Mouse (Mus musculus) embryonic facial prominence, embryonic 13.5 days (tissue): ENCODE data around the gene Plscr3. TPM values are rescaled to one million over a fixed set of nuclear protein-coding genes. Genes with fewer than 3 reads are reported as not detected.

ENCODE experiments used
- ATAC-seq: fragments of 200-750 bp; cut with Nextera tagmentation; 2 replicates; pipeline ENCODE4 v1.8.0; 2017; ENCODE audit warnings: low read depth; ENCODE audit not compliant: insufficient number of reproducible peaks, insufficient read depth, low FRiP score, low TSS enrichment
- H3K27ac ChIP-seq: fragments of 300-500 bp; sonication (generic); 2 replicates; pipeline ENCODE4 v1.5.1; 2015; ENCODE audit warnings: moderate library complexity, mild to moderate bottlenecking, inconsistent platforms
- H3K27me3 ChIP-seq: fragments of 300-500 bp; sonication (generic); 2 replicates; pipeline ENCODE4 v1.6.1; 2015; ENCODE audit warnings: mild to moderate bottlenecking, inconsistent platforms
- H3K36me3 ChIP-seq: fragments of 300-500 bp; sonication (generic); 2 replicates; pipeline ENCODE4 v1.6.1; 2015; ENCODE audit warnings: mild to moderate bottlenecking, inconsistent platforms
- H3K4me1 ChIP-seq: fragments of 300-500 bp; sonication (generic); 2 replicates; pipeline ENCODE4 v1.6.1; 2015; ENCODE audit warnings: inconsistent platforms
- H3K4me2 ChIP-seq: fragments of 300-500 bp; sonication (generic); 2 replicates; pipeline ENCODE4 v1.6.1; 2015; ENCODE audit warnings: moderate library complexity, mild to moderate bottlenecking, inconsistent platforms
- H3K4me3 ChIP-seq: fragments of 300-500 bp; sonication (generic); 2 replicates; pipeline ENCODE4 v1.5.1; 2015; ENCODE audit warnings: mild to moderate bottlenecking, inconsistent platforms
- H3K9ac ChIP-seq: fragments of 300-500 bp; sonication (generic); 2 replicates; pipeline ENCODE4 v1.6.1; 2015; ENCODE audit warnings: mild to moderate bottlenecking, inconsistent platforms
- H3K9me3 ChIP-seq: fragments of 300-500 bp; sonication (generic); 2 replicates; pipeline ENCODE4 v1.6.1; 2016; ENCODE audit warnings: inconsistent platforms
- whole genome bisulfite sequencing: fragments of 180-500 bp; shearing (Covaris S2); methylation state at CpG from one replicate; pipeline ENCODE4 v1.1.7; 2015; ENCODE audit warnings: mixed read lengths; 5-methylcytosine and 5-hydroxymethylcytosine counted together
- polyA plus RNA-seq: library from polyadenylated mRNA; unstranded; fragments of >200 nt; fragmentation: Nextera tagmentation; extraction: Ambion mirVana; gene quantifications from 2 replicates; pipeline ENCODE4 v1.2.1, GENCODE M21; 2015

Gene Plscr3
- polyA plus RNA-seq, 1 experiment from 2014 or later: 154 TPM

DNA sequence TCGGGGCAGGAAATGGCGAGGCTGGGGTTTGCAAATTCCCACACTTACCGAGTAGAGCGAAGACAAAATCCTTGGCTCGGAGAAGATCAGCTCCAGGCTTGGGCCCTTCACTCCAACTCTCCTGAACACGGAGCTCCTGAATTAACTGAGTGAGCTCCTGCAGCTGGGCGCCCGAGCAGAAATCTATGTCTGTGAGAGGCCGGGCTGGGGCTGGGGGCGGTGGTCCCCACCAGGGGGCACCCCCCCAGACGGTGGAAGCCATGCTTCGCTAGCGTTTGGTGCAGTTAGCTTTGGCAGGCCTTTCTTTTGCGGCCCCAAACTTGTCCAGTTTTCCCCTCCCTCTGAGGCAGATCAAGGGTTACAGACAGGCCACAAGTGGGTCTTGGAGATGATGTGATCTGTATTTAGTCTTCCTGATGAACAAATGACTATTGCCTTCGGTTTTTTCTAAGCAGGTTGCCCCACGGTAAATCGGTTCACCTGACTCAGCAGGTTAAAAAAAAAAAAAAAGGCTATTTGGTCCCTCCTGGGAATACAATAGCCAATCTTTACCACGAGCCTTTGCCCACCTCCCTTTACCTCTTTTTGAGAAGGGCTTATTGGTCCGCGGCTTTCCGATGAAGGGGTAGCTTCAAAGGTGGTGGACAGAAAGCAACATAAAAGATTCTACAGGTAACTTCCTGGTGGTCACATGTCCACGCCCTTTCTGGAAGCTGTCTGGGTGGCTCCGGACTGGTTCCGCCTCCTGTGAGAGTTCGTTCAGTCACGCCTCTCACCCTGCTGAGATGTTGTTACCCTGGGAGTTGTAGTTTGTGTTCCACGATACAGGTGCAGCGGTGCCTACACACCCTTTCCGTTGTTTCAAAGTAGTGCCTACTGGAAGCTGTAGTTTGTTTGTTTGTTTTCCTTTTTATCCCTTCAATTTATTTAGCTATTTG is 40.9 kb upstream of the Plscr3 start, which contains the start of gene Tmem102:
Gene Tmem102, minus strand, starts transcription at position 653 of the 938 bp plus-strand sequence.
- no peak for ATAC-seq
- peaks cover 3% of the 10 kb centered on the region; the same call in 1 of the 2 replicates for H3K9me3 ChIP-seq
- H3K27ac ChIP-seq: no peak within 1 kb of the TSS
- peaks cover 40% of the 10 kb centered on the region for H3K27me3 ChIP-seq
- peak within 1 kb of the TSS; percentile 49 for H3K9ac ChIP-seq
- no peaks in the 10 kb centered on the region for H3K36me3 ChIP-seq
- H3K4me3 ChIP-seq: peak within 1 kb of the TSS; percentile 56
- peak within 1 kb of the TSS; percentile 98 for H3K4me2 ChIP-seq
- H3K4me1 ChIP-seq: peaks cover 53% of the 10 kb centered on the region
- 4% methylated on average over 29 of the region's 29 CpGs for WGBS

DNA sequence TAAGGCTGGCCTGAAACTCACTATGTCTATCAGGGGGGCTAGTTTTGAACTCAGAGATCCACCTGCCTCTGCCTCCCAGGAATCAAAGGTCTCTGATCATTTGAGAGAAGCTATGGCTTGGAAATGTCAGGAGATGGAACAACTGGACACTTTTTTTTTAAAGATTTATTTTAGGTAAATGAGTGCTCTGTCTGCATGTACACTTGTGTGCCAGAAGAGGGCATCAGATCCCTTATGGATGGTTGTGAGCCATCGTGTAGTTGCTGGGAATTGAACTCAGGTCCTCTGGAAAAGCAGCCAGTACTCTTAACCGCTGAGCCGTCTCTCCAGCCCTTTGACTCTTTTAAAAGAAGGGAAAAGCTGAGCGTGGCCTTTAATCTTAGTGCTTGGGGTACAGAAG is 39.8 kb upstream of the Plscr3 start:
- peaks cover 42% of the 10 kb centered on the region for H3K4me1 ChIP-seq
- ATAC-seq: no peak
- peaks cover 3% of the 10 kb centered on the region; the same call in 1 of the 2 replicates for H3K9me3 ChIP-seq
- 81% methylated on average over 4 of the region's 4 CpGs for WGBS
- H3K9ac ChIP-seq: no peak overlapping the region
- no peak overlapping the region for H3K27ac ChIP-seq
- H3K4me2 ChIP-seq: no peak overlapping the region
- H3K4me3 ChIP-seq: no peak overlapping the region
- H3K27me3 ChIP-seq: peaks cover 39% of the 10 kb centered on the region
- H3K36me3 ChIP-seq: no peaks in the 10 kb centered on the region

DNA sequence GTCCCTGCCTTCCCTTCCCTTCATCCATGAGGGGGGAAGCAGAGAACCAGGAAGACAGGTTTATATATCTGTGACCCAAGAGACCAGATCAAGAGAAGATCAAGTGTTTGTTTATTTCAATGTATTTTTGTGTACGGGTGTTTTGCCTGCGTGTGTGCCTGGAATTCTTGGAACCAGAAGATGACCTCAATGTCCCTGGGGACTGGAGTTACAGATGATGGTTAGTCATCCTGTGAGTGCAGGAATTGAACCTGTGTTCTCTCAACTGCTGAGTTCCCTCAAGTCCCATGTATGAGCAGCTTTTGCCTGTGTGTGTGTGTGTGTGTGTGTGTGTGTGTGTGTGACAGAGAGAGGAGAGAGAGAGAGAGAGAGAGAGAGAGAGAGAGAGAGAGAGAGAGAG is 38.5 kb upstream of the Plscr3 start:
- WGBS: 68% methylated on average over 2 of the region's 2 CpGs
- H3K36me3 ChIP-seq: no peaks in the 10 kb centered on the region
- H3K9me3 ChIP-seq: peaks cover 3% of the 10 kb centered on the region; the same call in 1 of the 2 replicates
- H3K9ac ChIP-seq: no peak overlapping the region
- H3K4me2 ChIP-seq: no peak overlapping the region
- no peak overlapping the region for H3K27ac ChIP-seq
- H3K27me3 ChIP-seq: peaks cover 28% of the 10 kb centered on the region
- no peak for ATAC-seq
- no peak overlapping the region for H3K4me3 ChIP-seq
- H3K4me1 ChIP-seq: peaks cover 29% of the 10 kb centered on the region

DNA sequence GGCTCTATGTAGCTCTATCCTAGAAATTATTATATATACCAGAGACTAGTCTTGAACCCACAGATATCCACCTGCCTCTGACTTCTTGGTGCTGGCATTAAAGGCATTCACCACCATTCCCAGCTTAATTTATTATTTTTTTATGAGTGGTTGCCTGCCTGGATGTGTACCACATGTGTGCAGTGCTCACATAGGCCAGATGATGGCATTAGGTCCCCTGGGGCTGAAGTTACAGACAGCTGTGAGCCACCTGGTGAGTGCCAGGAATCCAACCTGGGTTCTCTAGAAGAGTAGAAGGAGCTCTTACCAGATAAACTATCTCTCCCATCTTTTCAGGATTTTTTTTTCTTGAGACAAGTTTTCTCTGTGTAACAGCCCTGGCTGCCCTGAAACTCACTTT is 35.9 kb upstream of the Plscr3 start:
- Histone ChIP-seq H3K36me3 (no peaks in the 10 kb centered on the region), H3K9ac (no peak overlapping the region), H3K27ac (no peak overlapping the region), H3K27me3 (peaks cover 14% of the 10 kb centered on the region), H3K4me3 (no peak overlapping the region), H3K9me3 (peaks cover 3% of the 10 kb centered on the region; the same call in 1 of the 2 replicates), H3K4me2 (no peak overlapping the region), H3K4me1 (peaks cover 3% of the 10 kb centered on the region; the same call in 1 of the 2 replicates)
- ATAC-seq: no peak

DNA sequence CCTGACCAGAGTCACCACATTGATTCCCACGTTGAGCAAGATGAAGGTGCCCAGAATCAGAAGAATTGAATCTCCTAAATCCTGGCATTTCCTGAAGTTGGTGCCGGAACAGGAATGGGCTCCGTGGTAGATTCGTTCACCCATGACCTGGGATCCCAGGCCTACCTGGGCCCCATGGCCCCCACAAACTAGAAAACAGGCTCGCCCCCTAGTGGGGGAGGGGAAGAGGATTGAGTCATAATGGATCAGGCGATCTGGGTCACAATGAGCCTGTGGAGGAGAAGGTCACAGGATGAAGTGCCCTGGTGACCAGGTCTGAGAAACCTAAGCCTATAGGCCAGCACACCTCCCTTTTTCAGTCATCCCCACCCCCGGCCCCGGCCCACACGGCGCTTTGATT is 31.0 kb upstream of the Plscr3 start, which contains the start of gene Gm39566:
Gene Gm39566, minus strand, starts transcription at position 144 of the 400 bp plus-strand sequence.
- ATAC-seq: no peak
- H3K27ac ChIP-seq: no peak within 1 kb of the TSS
- no peaks in the 10 kb centered on the region for H3K36me3 ChIP-seq
- no peak within 1 kb of the TSS for H3K4me2 ChIP-seq
- WGBS: 60% methylated on average over 10 of the region's 10 CpGs
- H3K9me3 ChIP-seq: peaks cover 14% of the 10 kb centered on the region; the same call in 1 of the 2 replicates
- H3K9ac ChIP-seq: no peak within 1 kb of the TSS
- H3K4me3 ChIP-seq: no peak within 1 kb of the TSS
- no peaks in the 10 kb centered on the region for H3K4me1 ChIP-seq
- H3K27me3 ChIP-seq: no peaks in the 10 kb centered on the region

DNA sequence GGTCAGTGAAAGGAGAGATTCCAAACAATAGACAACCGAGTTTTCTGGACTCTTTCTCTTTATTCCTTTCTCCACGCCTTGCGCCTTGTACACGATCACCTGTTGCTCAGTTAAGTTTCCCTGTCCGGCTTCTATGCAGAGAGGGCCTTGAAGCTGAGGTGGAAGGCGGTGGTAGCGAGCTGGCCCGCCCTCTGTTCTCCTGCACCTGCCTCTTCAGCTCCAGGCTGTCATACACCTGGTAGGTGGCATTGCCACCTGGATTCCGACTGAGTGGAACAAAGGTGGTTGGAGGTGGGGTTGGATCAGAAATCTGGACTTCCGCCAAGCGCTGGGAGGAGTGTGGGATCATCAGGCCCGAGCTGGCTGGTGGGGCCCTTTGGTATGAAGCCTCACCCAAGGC is 29.7 kb upstream of the Plscr3 start:
- H3K27me3 ChIP-seq: no peaks in the 10 kb centered on the region
- WGBS: 88% methylated on average over 12 of the region's 12 CpGs
- peaks cover 14% of the 10 kb centered on the region; the same call in 1 of the 2 replicates for H3K9me3 ChIP-seq
- no peak overlapping the region for H3K4me2 ChIP-seq
- ATAC-seq: no peak
- no peaks in the 10 kb centered on the region for H3K36me3 ChIP-seq
- H3K4me1 ChIP-seq: no peaks in the 10 kb centered on the region
- no peak overlapping the region for H3K27ac ChIP-seq
- H3K4me3 ChIP-seq: no peak overlapping the region
- no peak overlapping the region for H3K9ac ChIP-seq

DNA sequence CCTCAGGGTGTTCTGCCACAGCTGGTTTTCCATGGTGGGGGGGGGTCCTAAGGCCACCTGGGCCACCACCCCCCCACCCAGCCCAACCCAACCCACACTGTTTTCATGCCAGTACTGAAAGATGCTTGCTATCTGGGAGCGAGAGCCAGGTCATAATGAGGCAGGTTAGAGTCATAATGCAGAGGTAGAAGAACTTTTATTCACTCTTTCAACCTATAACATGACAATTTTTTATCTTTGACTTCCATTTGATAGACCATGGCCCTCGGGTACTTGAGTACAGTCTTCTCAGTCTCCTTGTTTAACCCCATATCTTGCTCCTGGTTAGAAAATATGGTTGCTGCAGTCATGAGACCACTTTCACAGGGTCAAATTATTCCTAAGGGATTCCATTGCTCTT is 27.8 kb upstream of the Plscr3 start, which contains the start of gene Spem2:
Gene Spem2, minus strand, starts transcription at position 101 of the 400 bp plus-strand sequence.
- no peak for ATAC-seq
- H3K36me3 ChIP-seq: no peaks in the 10 kb centered on the region
- 77% methylated on average over 2 of the region's 2 CpGs for WGBS
- H3K4me2 ChIP-seq: no peak within 1 kb of the TSS
- H3K9me3 ChIP-seq: peaks cover 14% of the 10 kb centered on the region; the same call in 1 of the 2 replicates
- H3K4me1 ChIP-seq: no peaks in the 10 kb centered on the region
- no peak within 1 kb of the TSS for H3K4me3 ChIP-seq
- no peaks in the 10 kb centered on the region for H3K27me3 ChIP-seq
- no peak within 1 kb of the TSS for H3K9ac ChIP-seq
- no peak within 1 kb of the TSS for H3K27ac ChIP-seq

DNA sequence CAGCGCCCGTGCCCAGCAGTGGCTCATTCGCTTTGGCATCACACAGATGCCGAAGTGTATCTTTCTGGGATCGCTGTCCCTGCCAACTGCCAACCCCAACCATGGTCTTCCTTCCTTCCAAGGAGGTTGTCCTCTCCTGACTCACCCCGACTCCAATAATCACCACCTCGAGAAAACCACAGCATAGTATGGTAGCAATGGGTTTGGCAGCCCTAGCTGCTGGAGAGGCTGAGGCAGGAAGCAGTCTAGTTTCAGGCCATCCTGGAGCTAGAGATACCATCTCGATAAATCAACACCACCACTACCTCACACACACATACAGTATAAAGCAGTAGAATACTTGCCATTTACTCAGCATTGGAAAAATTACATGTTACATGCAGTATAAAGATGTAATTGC is 27.3 kb upstream of the Plscr3 start:
- no peak for ATAC-seq
- Histone ChIP-seq H3K4me2 (no peak overlapping the region), H3K9ac (no peak overlapping the region), H3K4me1 (no peaks in the 10 kb centered on the region), H3K27me3 (no peaks in the 10 kb centered on the region), H3K27ac (no peak overlapping the region), H3K9me3 (peaks cover 14% of the 10 kb centered on the region; the same call in 1 of the 2 replicates), H3K36me3 (peaks cover 4% of the 10 kb centered on the region; the same call in 1 of the 2 replicates), H3K4me3 (no peak overlapping the region)
- 90% methylated on average over 8 of the region's 8 CpGs for WGBS

DNA sequence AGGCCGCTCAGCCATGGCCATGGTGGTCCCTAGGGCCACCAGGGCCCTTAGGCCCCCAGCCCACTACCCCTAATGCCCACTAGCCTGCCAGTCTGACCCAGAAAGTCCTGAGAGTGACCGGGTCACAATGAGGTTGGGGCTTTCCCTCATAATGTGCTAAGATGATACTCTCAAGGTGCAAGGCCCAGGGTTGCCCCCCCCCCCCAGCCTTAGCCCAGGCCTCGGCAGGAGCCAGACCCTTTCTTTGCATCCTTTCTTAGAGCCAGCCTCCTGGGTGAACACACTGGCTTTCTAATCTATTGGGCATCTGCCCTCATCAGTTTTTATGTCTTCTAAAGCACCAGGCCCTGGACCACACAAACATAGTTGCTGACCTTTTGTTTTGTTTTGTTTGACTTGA is 24.1 kb upstream of the Plscr3 start, which contains the start of gene Spem1:
Gene Spem1, minus strand, starts transcription at position 101 of the 400 bp plus-strand sequence.
- Histone ChIP-seq H3K4me2 (no peak within 1 kb of the TSS), H3K9ac (no peak within 1 kb of the TSS), H3K9me3 (peaks cover 7% of the 10 kb centered on the region; the same call in 1 of the 2 replicates), H3K27me3 (no peaks in the 10 kb centered on the region), H3K4me1 (no peaks in the 10 kb centered on the region), H3K27ac (no peak within 1 kb of the TSS), H3K36me3 (peaks cover 35% of the 10 kb centered on the region), H3K4me3 (no peak within 1 kb of the TSS)
- no peak for ATAC-seq
- WGBS: 83% methylated on average over 3 of the region's 3 CpGs

DNA sequence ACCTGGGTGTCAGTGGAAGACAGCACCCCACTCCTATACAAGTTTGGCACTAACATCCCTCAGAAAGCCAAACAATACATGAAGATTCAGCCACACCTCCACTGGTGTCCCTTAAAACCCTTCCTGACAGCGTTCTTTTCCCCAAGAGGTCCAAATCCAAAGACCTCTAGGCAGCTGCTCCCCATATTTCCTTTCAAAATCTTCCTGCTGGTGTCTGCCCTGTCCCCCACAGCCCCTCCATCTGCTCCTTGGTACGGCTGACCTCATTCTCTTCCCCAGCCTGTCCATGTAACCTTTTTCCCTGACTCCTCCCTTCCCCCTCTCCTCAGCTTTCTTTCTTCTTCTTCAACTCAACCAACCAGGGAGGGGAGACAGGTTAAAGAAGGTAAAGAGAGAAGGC is 22.7 kb upstream of the Plscr3 start:
- no peak overlapping the region for H3K4me2 ChIP-seq
- peaks cover 48% of the 10 kb centered on the region for H3K36me3 ChIP-seq
- H3K27me3 ChIP-seq: no peaks in the 10 kb centered on the region
- H3K9me3 ChIP-seq: no peaks in the 10 kb centered on the region
- no peak overlapping the region for H3K27ac ChIP-seq
- no peaks in the 10 kb centered on the region for H3K4me1 ChIP-seq
- 68% methylated on average over 2 of the region's 2 CpGs for WGBS
- no peak overlapping the region for H3K4me3 ChIP-seq
- H3K9ac ChIP-seq: no peak overlapping the region
- no peak for ATAC-seq

DNA sequence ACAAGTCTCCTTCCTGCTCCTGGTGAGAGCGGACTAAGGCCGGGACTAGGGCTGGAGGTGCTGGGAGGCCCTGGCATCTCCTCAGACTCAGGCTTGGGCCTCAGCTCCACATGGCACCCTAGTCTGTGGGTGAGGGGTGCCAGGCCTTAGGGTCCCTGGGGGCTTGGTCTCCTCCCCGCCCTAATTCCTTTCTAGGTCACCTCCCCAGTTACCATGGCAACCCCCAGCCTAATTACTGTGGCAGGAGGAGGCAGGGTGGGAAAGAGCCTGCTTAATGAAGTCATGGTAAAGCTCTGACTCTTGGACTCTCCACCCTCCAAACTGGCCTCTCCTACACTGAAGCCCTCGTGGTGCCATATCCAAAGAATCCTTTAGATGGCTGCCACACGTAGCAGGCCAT is 17.3 kb upstream of the Plscr3 start:
- ATAC-seq: no peak
- Histone ChIP-seq H3K4me1 (peaks cover 17% of the 10 kb centered on the region), H3K4me2 (no peak overlapping the region), H3K4me3 (no peak overlapping the region), H3K9ac (no peak overlapping the region), H3K9me3 (no peaks in the 10 kb centered on the region), H3K27me3 (no peaks in the 10 kb centered on the region), H3K36me3 (peaks cover 86% of the 10 kb centered on the region), H3K27ac (no peak overlapping the region)
- 72% methylated on average over 5 of the region's 5 CpGs for WGBS
